Mouse (Mus musculus) spleen, adult 2 months (tissue): ENCODE measurements around the gene Tm9sf1.

ENCODE experiments used
- CTCF ChIP-seq: fragments of 200-500 bp; IDR thresholded peaks from 2 replicates; pipeline ENCODE4 v1.5.1; 2011; ENCODE audit warnings: mild to moderate bottlenecking, inconsistent platforms; ENCODE audit not compliant: insufficient read depth, insufficient read length, insufficient replicate concordance; ENCODE audit errors: extremely low read depth
- POLR2A ChIP-seq: fragments of 200-500 bp; IDR thresholded peaks from 2 replicates; pipeline ENCODE4 v1.6.1; 2011; ENCODE audit warnings: low read depth, low read length, inconsistent platforms

DNA sequence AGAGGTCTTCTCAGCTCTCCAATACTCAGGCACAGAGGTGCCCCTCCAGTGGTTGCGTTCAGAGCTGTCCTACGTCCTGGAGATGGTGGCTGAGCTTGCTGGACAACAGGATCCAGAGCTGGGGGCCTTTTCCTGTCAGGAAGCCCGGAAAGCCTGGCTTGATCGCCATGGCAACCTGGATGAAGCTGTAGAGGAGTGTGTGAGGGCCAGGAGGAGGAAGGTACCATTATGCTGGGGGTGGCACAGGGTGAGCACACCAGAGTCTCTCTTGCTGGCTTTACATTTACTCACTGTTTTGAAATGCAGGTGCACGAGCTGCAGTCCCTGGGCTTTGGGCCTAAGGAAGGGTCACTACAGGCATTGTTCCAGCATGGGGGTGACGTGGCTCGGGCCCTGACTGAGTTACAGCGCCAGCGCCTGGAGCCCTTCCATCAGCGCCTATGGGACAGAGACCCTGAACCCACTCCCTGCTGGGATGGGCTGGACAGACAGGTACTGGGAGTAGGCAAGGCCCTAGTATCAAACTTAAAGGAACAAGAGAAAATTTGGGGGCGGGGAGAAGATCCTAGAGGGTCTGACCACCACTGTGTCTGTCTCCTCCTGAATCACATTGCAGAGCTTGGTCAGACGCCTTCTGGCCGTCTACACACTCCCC, 47.4 kb downstream of the Tm9sf1 start:
- no peak for TF ChIP-seq CTCF
- TF ChIP-seq POLR2A = no peak
